ENCODE assay signal across 8 mouse cellular contexts in genomic region chr11:6545186-6545856, GRCm38 (mm10). TPM values are rescaled to one million over a fixed set of nuclear protein-coding genes. Genes with fewer than 3 reads are reported as not detected.
DNase-seq lines count a peak whose midpoint lies in the region; ATAC-seq and TF ChIP-seq lines count a peak whose summit lies in the region.

No protein-coding gene starts in this region.

- H3K9ac ChIP-seq in forebrain, embryonic 12.5 days, result no peak overlapping the region
- H3K9ac ChIP-seq in forebrain, embryonic 13.5 days, result no peak overlapping the region
- no peak overlapping the region for H3K9ac ChIP-seq in hindbrain, embryonic 16.5 days (ENCODE audit: low read depth, low read length)
- no peak overlapping the region for H3K9ac ChIP-seq in midbrain, embryonic 16.5 days (ENCODE audit: low read depth, low read length)

- ATAC-seq in forebrain, embryonic 12.5 days (ENCODE audit: low FRiP score), result no peak
- no peak for ATAC-seq in forebrain, embryonic 13.5 days
- ATAC-seq in hindbrain, embryonic 16.5 days, result no peak
- ATAC-seq in midbrain, embryonic 16.5 days, result no peak

- no peak for TF ChIP-seq CTCF in layer of hippocampus, adult 2 months (conservative IDR thresholded peaks at IDR 0.05)

- no peak for DNase-seq in layer of hippocampus, adult 2 months (ENCODE audit: low spot score in 2 of 2)
- no peak for DNase-seq in layer of hippocampus, postnatal 14 days (ENCODE audit: low spot score in 2 of 2)
- no peak for DNase-seq in right cerebral cortex, postnatal 10 days (ENCODE audit: low spot score in 2 of 2)
- no peak for DNase-seq in gastrocnemius, postnatal 36 days

- H3K4me1 ChIP-seq in forebrain, embryonic 12.5 days, result peaks cover 8% of the 10 kb centered on the region
- peaks cover 12% of the 10 kb centered on the region for H3K4me1 ChIP-seq in forebrain, embryonic 13.5 days
- peaks cover 12% of the 10 kb centered on the region for H3K4me1 ChIP-seq in hindbrain, embryonic 16.5 days (ENCODE audit: control insufficient read depth, insufficient read depth, low read depth, low read length)
- H3K4me1 ChIP-seq in midbrain, embryonic 16.5 days (ENCODE audit: control insufficient read depth, insufficient read depth, low read length), result peaks cover 16% of the 10 kb centered on the region

- intact Hi-C loops in gastrocnemius, postnatal 36 days (cut with DNase I), result no loop called here

- H3K4me2 ChIP-seq in forebrain, embryonic 12.5 days, result peak overlapping the region; percentile 73; the same call in 1 of the 2 replicates
- no peak overlapping the region for H3K4me2 ChIP-seq in forebrain, embryonic 13.5 days
- H3K4me2 ChIP-seq in hindbrain, embryonic 16.5 days (ENCODE audit: low read length), result no peak overlapping the region; the same call in 1 of the 2 replicates
- H3K4me2 ChIP-seq in midbrain, embryonic 16.5 days (ENCODE audit: low read length), result peak overlapping the region; percentile 89; the same call in 1 of the 2 replicates

- H3K9me3 ChIP-seq in forebrain, embryonic 12.5 days, result no peaks in the 10 kb centered on the region
- no peaks in the 10 kb centered on the region for H3K9me3 ChIP-seq in forebrain, embryonic 13.5 days (replicated peaks)
- no peaks in the 10 kb centered on the region for H3K9me3 ChIP-seq in hindbrain, embryonic 16.5 days (ENCODE audit: control insufficient read depth, low read length)
- no peaks in the 10 kb centered on the region for H3K9me3 ChIP-seq in midbrain, embryonic 16.5 days (replicated peaks; ENCODE audit: control insufficient read depth, low read length, poor library complexity, severe bottlenecking)

- 90% methylated on average over 4 of the region's 4 CpGs for WGBS in forebrain, embryonic 12.5 days
- 94% methylated on average over 4 of the region's 4 CpGs for WGBS in forebrain, embryonic 13.5 days
- WGBS in hindbrain, embryonic 16.5 days, result 93% methylated on average over 4 of the region's 4 CpGs
- WGBS in midbrain, embryonic 16.5 days, result 97% methylated on average over 4 of the region's 4 CpGs

- peak overlapping the region; percentile 98 for H3K27ac ChIP-seq in forebrain, embryonic 12.5 days
- no peak overlapping the region for H3K27ac ChIP-seq in forebrain, embryonic 13.5 days
- peak overlapping the region; percentile 94; the same call in 1 of the 2 replicates for H3K27ac ChIP-seq in layer of hippocampus, adult 2 months
- H3K27ac ChIP-seq in hindbrain, embryonic 16.5 days (ENCODE audit: low read depth, low read length), result no peak overlapping the region
- H3K27ac ChIP-seq in midbrain, embryonic 16.5 days (ENCODE audit: low read length), result peak overlapping the region; percentile 92; the same call in 1 of the 2 replicates

- no peak overlapping the region for H3K4me3 ChIP-seq in forebrain, embryonic 12.5 days (replicated peaks)
- H3K4me3 ChIP-seq in forebrain, embryonic 13.5 days, result no peak overlapping the region
- no peak overlapping the region for H3K4me3 ChIP-seq in layer of hippocampus, adult 2 months
- peak overlapping the region; percentile 88; the same call in 1 of the 2 replicates for H3K4me3 ChIP-seq in hindbrain, embryonic 16.5 days (ENCODE audit: low read length)
- H3K4me3 ChIP-seq in midbrain, embryonic 16.5 days (ENCODE audit: low read depth, low read length), result no peak overlapping the region

- no peaks in the 10 kb centered on the region for H3K36me3 ChIP-seq in forebrain, embryonic 12.5 days (replicated peaks)
- no peaks in the 10 kb centered on the region for H3K36me3 ChIP-seq in forebrain, embryonic 13.5 days (ENCODE audit: poor library complexity, severe bottlenecking)
- H3K36me3 ChIP-seq in hindbrain, embryonic 16.5 days (ENCODE audit: control insufficient read depth, insufficient read depth, low read length), result no peaks in the 10 kb centered on the region
- H3K36me3 ChIP-seq in midbrain, embryonic 16.5 days (ENCODE audit: control insufficient read depth, insufficient read depth, low read length), result no peaks in the 10 kb centered on the region

- no peaks in the 10 kb centered on the region for H3K27me3 ChIP-seq in forebrain, embryonic 12.5 days
- H3K27me3 ChIP-seq in forebrain, embryonic 13.5 days, result no peaks in the 10 kb centered on the region
- no peaks in the 10 kb centered on the region for H3K27me3 ChIP-seq in hindbrain, embryonic 16.5 days (replicated peaks; ENCODE audit: control insufficient read depth, insufficient read depth, low read length)
- H3K27me3 ChIP-seq in midbrain, embryonic 16.5 days (ENCODE audit: control insufficient read depth, insufficient read depth, low read depth, low read length), result no peaks in the 10 kb centered on the region

RNA-seq across cellular contexts. Expression of gene Ccm2, which starts 1.4 kb away (rescaled TPM):
- 89.9 and 90.7 TPM in 2 replicates for polyA plus RNA-seq in forebrain, embryonic 12.5 days (2016; fragmentation: Nextera tagmentation; extraction: Ambion mirVana)
- polyA plus RNA-seq in forebrain, embryonic 13.5 days (2015; fragmentation: Nextera tagmentation; extraction: Ambion mirVana), result 82.2 and 90.5 TPM in 2 replicates
- 10 to 100 TPM; 50.2 to 55.8 TPM for total RNA-seq in layer of hippocampus, adult 2 months (2021)
- total RNA-seq in layer of hippocampus, postnatal 14 days (2021), result 10 to 100 TPM; 51.8 to 54.5 TPM
- 98.2 and 98.7 TPM in 2 replicates for polyA plus RNA-seq in hindbrain, embryonic 16.5 days (2015; fragmentation: Nextera tagmentation; extraction: Ambion mirVana)
- 81.4 and 84.3 TPM in 2 replicates for polyA plus RNA-seq in midbrain, embryonic 16.5 days (2015; fragmentation: Nextera tagmentation; extraction: Ambion mirVana)
- 10 to 100 TPM; 24.4 to 26.6 TPM for total RNA-seq in gastrocnemius, postnatal 36 days (2021)

RNA-seq across cellular contexts. Expression of gene Myo1g, which starts 24.6 kb away (rescaled TPM):
- polyA plus RNA-seq in forebrain, embryonic 12.5 days (2016; fragmentation: Nextera tagmentation; extraction: Ambion mirVana), result 0.31 and 0.63 TPM in 2 replicates
- 0.17 and 0.21 TPM in 2 replicates for polyA plus RNA-seq in forebrain, embryonic 13.5 days (2015; fragmentation: Nextera tagmentation; extraction: Ambion mirVana)
- total RNA-seq in layer of hippocampus, adult 2 months (2021), result under 1 TPM; 0.59 to 0.91 TPM
- total RNA-seq in layer of hippocampus, postnatal 14 days (2021), result under 1 TPM; 0.48 to 0.74 TPM
- 0.35 and 0.40 TPM in 2 replicates for polyA plus RNA-seq in hindbrain, embryonic 16.5 days (2015; fragmentation: Nextera tagmentation; extraction: Ambion mirVana)
- 0.19 and 0.53 TPM in 2 replicates for polyA plus RNA-seq in midbrain, embryonic 16.5 days (2015; fragmentation: Nextera tagmentation; extraction: Ambion mirVana)
- 1 to 10 TPM; 1.3 to 1.7 TPM for total RNA-seq in gastrocnemius, postnatal 36 days (2021)

Comparison
In these comparisons a context has a peak if more than half of its experiments do, and no peak if none do; other contexts are left out.
1. H3K27ac ChIP-seq: peak in forebrain, embryonic 12.5 days (single experiment), layer of hippocampus, adult 2 months (single experiment) and midbrain, embryonic 16.5 days (single experiment); none in forebrain, embryonic 13.5 days (single experiment) and hindbrain, embryonic 16.5 days (single experiment).
2. H3K4me2 ChIP-seq: peak in forebrain, embryonic 12.5 days (single experiment) and midbrain, embryonic 16.5 days (single experiment); none in forebrain, embryonic 13.5 days (single experiment) and hindbrain, embryonic 16.5 days (single experiment).